Mouse (Mus musculus): Measurements from ENCODE around the gene Mmel1. TPM values are rescaled to one million over a fixed set of nuclear protein-coding genes. Genes with fewer than 3 reads are reported as not detected.

Mmel1 gene
- polyA plus RNA-seq, 1 experiment from 2014 or later = 0.09 TPM

DNA sequence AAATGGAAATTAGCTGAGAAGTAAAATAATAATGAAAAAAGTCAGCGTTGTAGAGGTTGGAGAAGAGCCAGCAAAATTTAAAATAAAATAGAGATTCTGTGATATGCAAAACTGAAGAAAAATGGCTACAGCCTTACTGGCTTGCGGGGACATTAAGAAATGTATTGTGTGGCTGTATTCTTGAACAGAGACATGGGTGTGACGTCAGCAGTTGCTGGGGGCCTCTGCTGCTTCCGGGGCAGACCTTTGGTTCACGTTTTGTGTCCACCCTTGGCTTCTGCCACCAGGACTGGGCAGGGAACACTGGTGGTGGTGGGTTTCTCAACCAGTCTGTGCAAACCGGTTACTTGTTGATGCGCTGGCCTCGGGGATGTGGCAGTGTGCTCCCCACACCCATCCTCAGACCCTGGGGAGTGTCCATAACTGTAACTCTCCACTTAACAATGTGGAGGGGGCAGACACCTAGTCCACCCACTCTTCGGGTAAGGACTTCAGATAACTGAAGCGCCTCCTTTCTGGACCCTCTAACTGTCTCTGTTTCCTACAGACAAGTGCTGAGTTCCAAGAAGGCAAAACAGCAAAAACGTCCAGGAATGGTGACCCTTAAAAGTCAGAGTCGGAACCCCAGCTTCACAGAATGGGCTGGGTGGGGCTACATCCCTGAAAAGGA, 14.6 kb upstream of the Mmel1 start:
- Histone ChIP-seq H3K27ac (no peak overlapping the region), H3K4me3 (peak overlapping the region; percentile 66), H3K36me3 (replicated peaks) (no peaks in the 10 kb centered on the region), H3K9me3 (no peaks in the 10 kb centered on the region), H3K4me1 (peaks cover 16% of the 10 kb centered on the region), H3K27me3 (ENCODE audit: poor library complexity, severe bottlenecking) (peaks cover 72% of the 10 kb centered on the region)
- no peak for DNase-seq (ENCODE audit: extremely low spot score, low spot score)
- 60% methylated on average over 12 of the region's 12 CpGs for WGBS

DNA sequence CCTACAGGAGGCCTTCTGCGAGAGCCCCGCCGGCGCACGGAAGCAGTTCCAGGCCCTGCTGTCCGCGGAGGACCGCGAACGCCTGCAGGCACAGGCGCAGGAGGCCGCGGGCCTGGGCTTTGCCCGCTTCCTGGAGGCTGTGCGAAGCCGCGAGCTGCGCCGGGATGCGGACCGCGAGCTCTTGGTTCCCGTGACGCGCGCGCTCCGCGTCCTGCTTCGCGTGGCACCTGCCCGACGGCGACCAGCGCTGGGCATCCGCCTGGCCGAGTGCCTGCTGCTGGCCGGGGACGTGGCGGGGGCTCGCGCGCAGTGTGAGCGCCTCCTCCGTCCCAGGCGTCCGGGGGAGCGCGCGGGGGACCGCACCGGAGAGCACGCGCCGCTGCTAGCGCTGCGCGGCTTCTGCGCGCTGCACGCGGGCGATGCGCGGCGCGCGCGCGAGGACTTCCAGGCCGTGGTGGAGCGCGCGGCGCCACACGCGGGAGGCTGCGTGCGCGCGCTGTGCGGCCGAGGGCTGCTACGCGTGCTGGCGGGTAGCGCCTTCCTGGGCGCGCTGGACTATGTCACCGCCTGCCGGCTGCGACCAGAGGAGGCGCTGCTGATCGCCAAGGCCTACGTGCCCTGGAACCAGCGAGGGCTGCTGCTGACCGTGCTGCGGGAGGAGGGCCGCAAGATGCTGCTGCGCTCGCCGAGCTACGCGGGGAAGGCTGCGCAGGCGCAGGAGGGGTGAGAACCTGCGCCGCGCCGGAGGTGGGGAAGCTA, 13.5 kb upstream of the Mmel1 start:
- Histone ChIP-seq H3K27ac (peak overlapping the region; percentile 85), H3K4me1 (peaks cover 16% of the 10 kb centered on the region), H3K9me3 (no peaks in the 10 kb centered on the region), H3K36me3 (replicated peaks) (no peaks in the 10 kb centered on the region), H3K27me3 (ENCODE audit: poor library complexity, severe bottlenecking) (peaks cover 83% of the 10 kb centered on the region), H3K4me3 (peak overlapping the region; percentile 66)
- peak; percentile 89 for DNase-seq (ENCODE audit: extremely low spot score, low spot score)
- under 1% methylated on average over 110 of the region's 110 CpGs for WGBS

DNA sequence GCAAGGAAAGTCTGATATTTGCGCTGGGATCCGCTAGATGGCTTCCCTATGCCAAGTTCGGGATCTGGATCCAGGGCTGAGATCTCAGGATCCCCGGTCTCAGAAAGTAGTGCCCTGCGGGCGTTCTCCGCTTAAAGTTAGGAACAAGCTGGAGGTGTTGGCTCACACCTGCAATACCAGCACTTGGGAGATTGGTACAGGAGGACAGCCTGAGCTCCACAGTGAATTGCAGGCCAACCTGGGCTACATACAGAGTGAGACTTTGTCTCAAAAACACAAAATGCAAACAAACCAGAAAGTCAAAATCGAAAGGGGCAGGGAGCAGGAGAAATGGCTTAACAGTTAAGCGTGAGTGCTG, 12.9 kb upstream of the Mmel1 start:
- Histone ChIP-seq H3K27me3 (ENCODE audit: poor library complexity, severe bottlenecking) (peaks cover 89% of the 10 kb centered on the region), H3K9me3 (no peaks in the 10 kb centered on the region), H3K4me1 (peaks cover 16% of the 10 kb centered on the region), H3K4me3 (peak overlapping the region; percentile 66), H3K36me3 (replicated peaks) (no peaks in the 10 kb centered on the region), H3K27ac (peak overlapping the region; percentile 85)
- no peak for DNase-seq (ENCODE audit: extremely low spot score, low spot score)
- 20% methylated on average over 9 of the region's 9 CpGs for WGBS

DNA sequence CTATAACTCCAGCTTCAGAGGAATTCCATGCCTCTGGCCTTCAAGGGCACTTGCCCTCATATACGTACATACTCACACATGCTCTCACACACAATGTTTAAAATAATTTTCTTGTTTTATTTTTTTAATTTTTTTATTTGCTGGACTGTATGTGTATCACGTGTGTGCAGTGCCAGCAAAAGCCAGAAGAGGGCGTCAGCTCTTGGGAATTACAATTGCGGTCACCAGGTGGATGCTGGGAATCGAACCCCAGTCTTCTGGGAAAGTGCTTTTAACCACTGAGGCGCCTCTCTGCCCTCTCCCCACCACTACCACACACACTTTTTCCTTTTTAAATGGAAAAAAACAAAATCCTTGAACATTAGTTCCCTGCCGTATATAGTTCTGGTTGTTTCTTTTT, 12.5 kb upstream of the Mmel1 start:
- Histone ChIP-seq H3K4me1 (peaks cover 16% of the 10 kb centered on the region), H3K9me3 (no peaks in the 10 kb centered on the region), H3K27ac (no peak overlapping the region; the same call in 1 of the 2 replicates), H3K27me3 (ENCODE audit: poor library complexity, severe bottlenecking) (peaks cover 91% of the 10 kb centered on the region), H3K4me3 (peak overlapping the region; percentile 66; the same call in 1 of the 2 replicates), H3K36me3 (replicated peaks) (no peaks in the 10 kb centered on the region)
- WGBS = 88% methylated on average over 7 of the region's 7 CpGs
- DNase-seq (ENCODE audit: extremely low spot score, low spot score) = no peak

DNA sequence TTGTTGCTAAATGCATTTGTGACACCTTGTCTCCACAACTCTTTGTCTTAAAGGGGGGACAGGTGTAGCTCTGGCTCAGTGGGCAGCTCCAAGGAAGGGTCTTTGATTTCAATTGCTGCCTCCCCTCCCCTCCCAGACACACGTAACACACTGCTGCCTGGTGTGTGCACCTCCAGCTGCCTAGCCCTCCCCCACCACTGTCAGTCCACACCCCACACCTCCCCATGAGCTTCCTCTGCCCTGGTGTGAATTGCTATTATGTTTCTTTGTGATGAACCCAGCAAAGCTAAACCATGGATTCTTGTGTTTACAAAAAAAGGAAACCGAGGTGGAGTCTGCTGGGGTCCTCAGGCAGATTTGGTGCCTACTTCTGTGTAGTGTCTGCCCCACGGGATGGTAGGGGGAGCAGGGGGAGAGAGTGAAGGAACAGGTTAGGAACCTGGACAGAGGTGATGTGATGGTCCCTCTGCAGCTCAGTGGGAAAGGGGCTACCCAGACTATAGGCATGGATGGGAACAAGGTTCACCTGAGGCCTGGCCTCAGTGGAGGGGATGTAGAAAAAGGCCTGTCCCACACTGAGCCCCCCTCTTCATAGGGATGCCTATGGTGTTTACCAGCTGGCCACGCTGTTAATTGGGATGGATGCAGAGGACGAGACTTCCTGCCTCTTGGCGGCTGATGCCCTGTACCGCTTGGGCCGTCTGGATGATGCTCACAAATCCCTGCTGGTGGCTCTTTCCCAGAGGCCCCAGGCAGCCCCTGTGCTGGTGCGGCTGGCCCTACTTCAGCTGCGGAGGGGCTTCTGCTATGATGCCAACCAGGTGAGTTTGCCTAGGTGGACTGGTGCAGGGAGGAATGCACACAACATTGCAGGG, 11.8 kb upstream of the Mmel1 start:
- Histone ChIP-seq H3K4me3 (no peak overlapping the region), H3K27me3 (ENCODE audit: poor library complexity, severe bottlenecking) (peaks cover 96% of the 10 kb centered on the region), H3K36me3 (replicated peaks) (no peaks in the 10 kb centered on the region), H3K4me1 (peaks cover 16% of the 10 kb centered on the region), H3K9me3 (no peaks in the 10 kb centered on the region), H3K27ac (no peak overlapping the region)
- no peak for DNase-seq (ENCODE audit: extremely low spot score, low spot score)
- WGBS = 82% methylated on average over 10 of the region's 10 CpGs

DNA sequence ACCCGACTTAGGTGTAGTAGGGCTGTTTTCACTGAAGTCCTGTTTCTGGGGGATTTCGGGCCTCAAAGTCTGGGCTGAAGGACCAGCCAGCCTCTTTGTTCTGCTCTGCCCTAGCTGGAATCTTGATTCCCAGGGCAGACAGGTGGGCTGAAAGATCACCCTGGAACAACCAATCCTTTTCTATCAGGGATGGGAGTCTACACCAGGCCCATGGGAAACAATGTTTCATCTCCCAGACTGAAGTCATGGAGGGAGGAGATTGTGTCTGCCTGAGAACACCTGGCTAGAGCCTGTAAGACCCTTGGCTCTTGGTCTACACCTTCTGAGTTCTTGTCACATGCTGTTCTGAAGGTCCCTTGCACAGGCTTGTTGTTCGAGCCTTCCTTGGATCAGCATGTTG, 10.8 kb upstream of the Mmel1 start:
- WGBS = 80% methylated on average over 3 of the region's 3 CpGs
- H3K36me3 ChIP-seq (replicated peaks) = no peaks in the 10 kb centered on the region
- H3K4me1 ChIP-seq = peaks cover 18% of the 10 kb centered on the region
- no peak for DNase-seq (ENCODE audit: extremely low spot score, low spot score)
- H3K27ac ChIP-seq = no peak overlapping the region
- no peaks in the 10 kb centered on the region for H3K9me3 ChIP-seq
- no peak overlapping the region for H3K4me3 ChIP-seq
- H3K27me3 ChIP-seq (ENCODE audit: poor library complexity, severe bottlenecking) = peaks cover 91% of the 10 kb centered on the region

DNA sequence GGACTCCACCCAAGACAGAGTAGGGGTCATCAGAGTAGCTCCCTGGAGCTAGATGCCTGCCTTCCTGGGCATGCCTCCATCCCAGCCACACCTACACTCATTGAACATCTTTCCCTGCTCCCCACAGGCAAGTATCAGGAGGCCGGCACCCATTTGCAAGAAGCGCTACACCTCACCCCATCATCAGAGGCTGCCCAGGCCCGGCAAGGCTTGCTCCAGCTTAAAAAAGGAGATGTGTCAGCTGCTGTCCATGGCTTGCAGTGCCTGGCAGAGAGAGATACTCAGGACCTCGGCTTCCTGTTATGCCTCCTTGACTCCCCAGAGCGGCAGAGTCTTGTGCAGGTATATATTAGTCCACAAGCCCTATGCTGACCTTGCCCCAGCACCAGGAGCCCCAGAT, 7.4 kb upstream of the Mmel1 start:
- 82% methylated on average over 5 of the region's 5 CpGs for WGBS
- no peak for DNase-seq (ENCODE audit: extremely low spot score, low spot score)
- Histone ChIP-seq H3K9me3 (no peaks in the 10 kb centered on the region), H3K4me1 (peaks cover 20% of the 10 kb centered on the region), H3K27me3 (ENCODE audit: poor library complexity, severe bottlenecking) (peaks cover 65% of the 10 kb centered on the region), H3K36me3 (replicated peaks) (no peaks in the 10 kb centered on the region), H3K27ac (no peak overlapping the region), H3K4me3 (no peak overlapping the region)

DNA sequence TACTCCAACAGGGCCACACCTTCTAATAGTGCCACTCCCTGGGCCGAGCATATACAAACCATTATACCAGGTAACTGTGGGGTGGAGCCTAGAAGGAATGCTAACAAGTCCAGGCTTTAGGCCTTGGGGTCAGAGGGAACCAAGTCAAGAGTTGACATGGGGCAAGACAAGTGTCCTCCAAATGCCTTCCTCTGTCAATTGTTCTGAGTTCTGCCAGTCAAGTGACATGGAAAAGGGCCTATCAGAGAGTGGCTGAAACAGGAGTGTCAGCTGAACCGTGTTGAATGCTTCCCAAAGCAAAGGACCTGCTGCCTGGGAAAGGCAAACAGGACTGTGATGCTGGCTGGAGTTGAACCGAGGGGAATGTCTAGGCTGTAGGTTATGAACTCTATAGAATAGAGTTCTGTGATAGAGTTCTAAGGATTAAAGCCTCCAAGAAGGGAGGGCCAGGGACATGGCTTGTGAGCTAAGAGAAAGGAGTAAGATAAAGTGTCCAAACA, 5.9 kb upstream of the Mmel1 start:
- H3K36me3 ChIP-seq (replicated peaks) = no peaks in the 10 kb centered on the region
- no peak overlapping the region for H3K4me3 ChIP-seq
- WGBS = 87% methylated on average over 3 of the region's 3 CpGs
- H3K27me3 ChIP-seq (ENCODE audit: poor library complexity, severe bottlenecking) = peaks cover 65% of the 10 kb centered on the region
- peaks cover 27% of the 10 kb centered on the region for H3K4me1 ChIP-seq
- DNase-seq (ENCODE audit: extremely low spot score, low spot score) = no peak
- H3K9me3 ChIP-seq = no peaks in the 10 kb centered on the region
- H3K27ac ChIP-seq = peak overlapping the region; percentile 85

DNA sequence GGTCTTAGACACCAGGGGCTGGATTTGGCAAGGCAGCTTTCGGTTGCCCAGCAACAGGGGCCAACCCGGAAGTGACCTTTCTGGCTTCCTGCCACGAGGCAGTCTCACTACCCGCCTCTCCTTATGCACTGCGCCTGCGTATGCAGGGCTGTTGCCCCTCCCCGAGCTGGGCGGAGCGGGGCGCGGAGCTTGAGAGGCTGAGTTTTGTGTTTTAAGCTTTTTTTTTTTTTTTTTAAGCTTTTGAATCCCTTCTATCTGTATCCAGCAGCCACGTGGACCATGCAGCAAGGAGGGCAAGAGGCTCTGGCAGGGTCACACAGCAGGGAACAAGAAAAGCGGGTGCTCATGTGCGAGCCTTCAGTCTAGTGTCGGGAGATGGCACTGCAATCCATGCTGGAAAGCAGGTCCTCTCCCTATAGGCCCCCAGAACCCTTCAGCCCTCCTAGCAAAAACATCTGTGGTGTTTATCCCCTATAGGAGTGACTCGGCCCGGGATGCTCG, 5.1 kb upstream of the Mmel1 start:
- H3K4me1 ChIP-seq = peaks cover 35% of the 10 kb centered on the region
- H3K36me3 ChIP-seq (replicated peaks) = no peaks in the 10 kb centered on the region
- peak overlapping the region; percentile 85 for H3K27ac ChIP-seq
- H3K4me3 ChIP-seq = peak overlapping the region; percentile 51
- H3K27me3 ChIP-seq (ENCODE audit: poor library complexity, severe bottlenecking) = peaks cover 63% of the 10 kb centered on the region
- 2% methylated on average over 18 of the region's 18 CpGs for WGBS
- H3K9me3 ChIP-seq = no peaks in the 10 kb centered on the region
- DNase-seq (ENCODE audit: extremely low spot score, low spot score) = peak; percentile 96

DNA sequence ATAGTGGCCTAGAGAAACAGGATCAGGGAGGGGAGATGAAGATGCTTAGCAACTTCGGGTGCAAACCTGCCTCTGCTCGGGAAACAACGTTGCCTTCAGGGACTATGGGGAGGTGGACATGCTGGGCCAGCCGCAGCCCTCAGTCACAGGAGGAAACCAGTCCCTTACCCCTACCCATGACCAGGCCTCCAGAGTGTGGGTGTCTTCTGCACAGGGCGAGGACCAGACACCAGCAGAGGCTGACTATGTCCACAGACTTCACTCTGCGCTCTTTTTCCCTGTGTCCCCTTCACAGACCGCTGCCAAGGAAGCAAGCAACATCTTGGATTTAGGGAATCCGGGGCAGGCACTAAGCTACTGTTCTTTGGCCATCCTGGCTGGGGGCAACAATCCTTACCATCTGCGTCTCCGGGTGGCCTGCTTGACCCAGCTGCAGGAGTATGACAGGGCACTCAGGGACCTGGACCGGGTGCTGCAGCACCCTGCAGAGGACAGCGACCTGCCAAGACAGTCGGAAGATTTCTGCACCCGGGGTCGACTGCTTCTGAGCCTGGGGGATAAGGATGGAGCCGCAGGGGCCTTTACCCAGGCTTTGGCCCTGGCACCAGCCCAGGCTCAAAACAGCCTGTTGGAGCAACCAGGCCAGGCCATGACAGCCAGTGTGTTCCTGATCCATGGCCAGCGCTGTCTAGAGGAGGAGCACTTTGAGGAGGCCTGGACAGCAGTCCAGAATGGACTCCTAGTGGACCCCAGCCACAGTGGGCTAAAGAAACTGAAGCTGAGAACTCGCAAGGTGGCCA, 4.2 kb upstream of the Mmel1 start:
- Histone ChIP-seq H3K4me1 (peaks cover 36% of the 10 kb centered on the region), H3K27ac (peak overlapping the region; percentile 85), H3K4me3 (peak overlapping the region; percentile 51), H3K9me3 (no peaks in the 10 kb centered on the region), H3K27me3 (ENCODE audit: poor library complexity, severe bottlenecking) (peaks cover 63% of the 10 kb centered on the region), H3K36me3 (replicated peaks) (no peaks in the 10 kb centered on the region)
- DNase-seq (ENCODE audit: extremely low spot score, low spot score) = no peak
- 86% methylated on average over 18 of the region's 18 CpGs for WGBS

DNA sequence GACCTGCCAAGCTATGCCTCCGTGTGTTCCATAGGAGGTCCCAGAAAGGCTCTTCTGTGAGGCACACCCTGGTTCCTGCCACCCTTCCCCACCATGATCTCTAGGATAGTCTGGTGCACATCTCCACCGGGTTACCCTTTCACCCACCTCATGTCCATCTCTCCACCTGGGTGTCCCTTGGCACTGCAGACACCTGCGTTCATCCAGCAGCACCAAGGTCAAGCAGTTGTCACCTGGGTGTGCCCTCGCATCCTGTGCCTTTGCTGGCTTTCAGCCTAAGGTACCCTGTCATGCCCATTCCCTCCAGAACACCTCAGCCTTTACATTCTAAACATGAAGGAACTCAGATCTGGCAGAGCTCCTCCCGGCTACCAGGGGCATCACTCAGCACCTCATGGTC, 3.0 kb upstream of the Mmel1 start:
- Histone ChIP-seq H3K27me3 (ENCODE audit: poor library complexity, severe bottlenecking) (peaks cover 63% of the 10 kb centered on the region), H3K4me3 (no peak overlapping the region), H3K4me1 (peaks cover 46% of the 10 kb centered on the region), H3K9me3 (no peaks in the 10 kb centered on the region), H3K27ac (no peak overlapping the region), H3K36me3 (replicated peaks) (no peaks in the 10 kb centered on the region)
- WGBS = 88% methylated on average over 5 of the region's 5 CpGs
- no peak for DNase-seq (ENCODE audit: extremely low spot score, low spot score)

DNA sequence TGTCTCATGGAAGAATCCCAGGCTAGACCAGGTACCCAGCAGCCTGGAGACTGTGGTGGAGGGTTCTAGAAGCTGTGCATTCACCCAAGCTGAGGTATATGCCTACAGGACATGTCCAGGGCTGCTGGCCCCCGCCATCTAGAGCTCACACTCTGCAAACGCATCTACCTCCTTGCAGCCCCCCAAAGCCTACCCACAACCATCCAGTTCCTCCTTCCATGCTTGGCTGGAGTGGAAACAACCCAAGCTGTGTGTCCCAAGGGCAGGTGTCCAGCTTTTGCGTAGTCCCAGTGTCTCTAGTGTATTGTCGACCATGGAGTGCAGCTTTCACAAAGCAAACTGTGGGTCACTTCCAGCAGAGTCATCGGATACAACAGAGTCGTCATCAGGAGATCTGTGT, 2.1 kb upstream of the Mmel1 start:
- no peaks in the 10 kb centered on the region for H3K36me3 ChIP-seq (replicated peaks)
- no peaks in the 10 kb centered on the region for H3K9me3 ChIP-seq
- H3K27ac ChIP-seq = no peak overlapping the region
- WGBS = 86% methylated on average over 6 of the region's 6 CpGs
- peaks cover 65% of the 10 kb centered on the region for H3K27me3 ChIP-seq (ENCODE audit: poor library complexity, severe bottlenecking)
- no peak for DNase-seq (ENCODE audit: extremely low spot score, low spot score)
- H3K4me3 ChIP-seq = no peak overlapping the region
- peaks cover 55% of the 10 kb centered on the region for H3K4me1 ChIP-seq
